Mouse (Mus musculus): ENCODE results near the gene Nlrc5.
"Not testable (repeated sequence)": the region's sequence is repeated elsewhere in the genome, so short reads cannot be mapped to it uniquely, and the experiment has no call there.

The Nlrc5 gene

GRCm38 (mm10) chr8:94433981-94434466, at the start of gene Nlrc5:
Gene Nlrc5 (plus strand): TSS chr8:94434356.
- DNase-seq (ENCODE audit: low spot score in 2 of 2): peak in 1 of 2 experiments; percentile 21

- DNase-seq (ENCODE audit: low spot score in 2 of 2): no peak
Observed at GRCm38 (mm10) chr8:94385506-94386213, 48.5 kb upstream of the Nlrc5 start.

GRCm38 (mm10) chr8:94386214-94387026, 47.7 kb upstream of the Nlrc5 start, which contains the start of gene Herpud1:
Gene Herpud1 (plus strand): TSS chr8:94386438.
- peak; percentile 97 to 98 for DNase-seq (ENCODE audit: low spot score in 2 of 2)

GRCm38 (mm10) chr8:94387027-94387684, 47.0 kb upstream of the Nlrc5 start:
- peak; percentile 68 to 74 for DNase-seq (ENCODE audit: low spot score in 2 of 2)

- no peak for DNase-seq (ENCODE audit: low spot score in 2 of 2)
Observed at GRCm38 (mm10) chr8:94387785-94388184, 46.4 kb upstream of the Nlrc5 start.

- no peak for DNase-seq (ENCODE audit: low spot score in 2 of 2)
Observed at GRCm38 (mm10) chr8:94389531-94389930, 44.6 kb upstream of the Nlrc5 start.

- DNase-seq (ENCODE audit: low spot score in 2 of 2): no peak
Observed at GRCm38 (mm10) chr8:94390429-94390828, 43.7 kb upstream of the Nlrc5 start.

- DNase-seq (ENCODE audit: low spot score in 2 of 2): no peak
Observed at GRCm38 (mm10) chr8:94390910-94391309, 43.2 kb upstream of the Nlrc5 start.

GRCm38 (mm10) chr8:94392147-94392546, 42.0 kb upstream of the Nlrc5 start:
- no peak for DNase-seq (ENCODE audit: low spot score in 2 of 2)

GRCm38 (mm10) chr8:94392648-94393047, 41.5 kb upstream of the Nlrc5 start:
- DNase-seq (ENCODE audit: low spot score in 2 of 2): no peak

- no peak for DNase-seq (ENCODE audit: low spot score in 2 of 2)
Observed at GRCm38 (mm10) chr8:94395851-94396540, 38.2 kb upstream of the Nlrc5 start.

GRCm38 (mm10) chr8:94396964-94397657, 37.0 kb upstream of the Nlrc5 start:
- no peak for DNase-seq (ENCODE audit: low spot score in 2 of 2)

- DNase-seq (ENCODE audit: low spot score in 2 of 2): no peak
Observed at GRCm38 (mm10) chr8:94398587-94398986, 35.6 kb upstream of the Nlrc5 start.

GRCm38 (mm10) chr8:94399361-94399953, 34.7 kb upstream of the Nlrc5 start:
- DNase-seq (ENCODE audit: low spot score in 2 of 2): no peak

- DNase-seq (ENCODE audit: low spot score in 2 of 2): not testable (repeated sequence)
Observed at GRCm38 (mm10) chr8:94399957-94400356, 34.2 kb upstream of the Nlrc5 start.

- no peak for DNase-seq (ENCODE audit: low spot score in 2 of 2)
Observed at GRCm38 (mm10) chr8:94408443-94409080, 25.6 kb upstream of the Nlrc5 start.

- no peak for DNase-seq (ENCODE audit: low spot score in 2 of 2)
Observed at GRCm38 (mm10) chr8:94409523-94409922, 24.6 kb upstream of the Nlrc5 start.

GRCm38 (mm10) chr8:94412518-94412917, 21.6 kb upstream of the Nlrc5 start:
- no peak for DNase-seq (ENCODE audit: low spot score in 2 of 2)

- DNase-seq (ENCODE audit: low spot score in 2 of 2): no peak
Observed at GRCm38 (mm10) chr8:94413509-94413908, 20.6 kb upstream of the Nlrc5 start.

- no peak for DNase-seq (ENCODE audit: low spot score in 2 of 2)
Observed at GRCm38 (mm10) chr8:94415218-94415617, 18.9 kb upstream of the Nlrc5 start.
